Mouse (Mus musculus): Measurements from ENCODE around the gene Xaf1. TPM values are rescaled to one million over a fixed set of nuclear protein-coding genes. Genes with fewer than 3 reads are reported as not detected.

Xaf1 gene
- total RNA-seq, 2 experiments from 2014 or later = 8.9 to 10.7 TPM

DNA sequence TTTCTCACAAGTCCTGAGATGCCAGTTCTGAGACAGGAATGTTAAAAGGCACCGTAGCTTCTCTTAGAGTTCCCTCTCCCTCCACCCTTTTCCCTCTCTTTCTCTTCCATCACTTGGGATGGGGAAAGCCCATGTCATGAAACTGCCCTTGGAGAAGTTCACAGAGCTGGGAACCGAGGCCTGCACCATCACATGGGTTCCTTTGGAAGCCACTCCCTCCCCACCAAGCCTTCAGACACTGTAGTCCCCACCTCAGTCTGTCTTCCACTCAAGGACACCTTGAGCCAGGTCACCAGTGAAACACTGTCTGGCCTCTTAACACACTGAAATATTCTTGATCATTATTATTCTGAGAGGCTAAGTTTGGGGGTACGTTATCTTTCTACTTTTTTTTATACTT, 51.8 kb downstream of the Xaf1 start:
- intact Hi-C loops (cut with DNase I) = loop anchor here (5.0 to 10.0 kb wide), 2 partner anchors 209 to 372 kb away; no protein-coding TSS in a partner anchor
- no peak for DNase-seq

DNA sequence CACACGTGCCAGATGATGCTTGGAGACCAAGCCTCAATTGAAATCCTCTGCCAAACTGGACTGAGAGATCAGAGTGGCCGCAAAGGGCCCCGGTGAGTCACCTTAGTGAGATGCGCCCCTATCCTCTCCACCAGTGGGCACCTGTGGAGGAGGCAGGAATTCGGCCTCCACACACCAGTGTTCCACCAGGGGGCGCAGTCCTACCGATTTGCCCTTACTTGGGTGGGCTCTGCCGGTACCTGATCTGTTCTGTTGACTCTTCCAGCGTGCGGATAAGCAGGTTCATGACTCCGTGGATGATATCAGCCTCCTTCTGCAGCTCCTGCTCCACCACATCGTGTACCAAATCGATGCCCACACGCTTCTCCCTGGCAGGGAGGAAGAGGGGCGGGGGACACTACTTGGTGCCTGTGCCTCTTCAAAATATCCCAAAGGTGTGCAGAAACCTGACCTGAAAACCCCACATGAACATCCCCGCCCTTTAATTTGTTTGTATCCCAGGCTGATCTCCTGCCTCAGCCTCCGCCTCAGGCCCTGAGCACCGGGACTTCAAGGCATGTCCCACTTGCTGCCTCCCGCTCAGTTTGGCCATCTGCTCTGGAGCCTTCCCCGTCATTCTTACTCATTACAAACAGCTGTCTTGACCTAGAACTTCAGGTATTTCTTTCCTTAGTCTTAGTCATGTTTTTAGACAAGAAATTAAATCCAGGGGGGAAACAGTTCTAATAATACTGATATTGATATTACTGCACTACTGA, 53.7 kb downstream of the Xaf1 start:
- intact Hi-C loops (cut with DNase I) = loop anchor here (1.0 to 10.0 kb wide), 3 partner anchors 73 to 370 kb away; no protein-coding TSS in a partner anchor
- peak; percentile 82 to 86 for DNase-seq

DNA sequence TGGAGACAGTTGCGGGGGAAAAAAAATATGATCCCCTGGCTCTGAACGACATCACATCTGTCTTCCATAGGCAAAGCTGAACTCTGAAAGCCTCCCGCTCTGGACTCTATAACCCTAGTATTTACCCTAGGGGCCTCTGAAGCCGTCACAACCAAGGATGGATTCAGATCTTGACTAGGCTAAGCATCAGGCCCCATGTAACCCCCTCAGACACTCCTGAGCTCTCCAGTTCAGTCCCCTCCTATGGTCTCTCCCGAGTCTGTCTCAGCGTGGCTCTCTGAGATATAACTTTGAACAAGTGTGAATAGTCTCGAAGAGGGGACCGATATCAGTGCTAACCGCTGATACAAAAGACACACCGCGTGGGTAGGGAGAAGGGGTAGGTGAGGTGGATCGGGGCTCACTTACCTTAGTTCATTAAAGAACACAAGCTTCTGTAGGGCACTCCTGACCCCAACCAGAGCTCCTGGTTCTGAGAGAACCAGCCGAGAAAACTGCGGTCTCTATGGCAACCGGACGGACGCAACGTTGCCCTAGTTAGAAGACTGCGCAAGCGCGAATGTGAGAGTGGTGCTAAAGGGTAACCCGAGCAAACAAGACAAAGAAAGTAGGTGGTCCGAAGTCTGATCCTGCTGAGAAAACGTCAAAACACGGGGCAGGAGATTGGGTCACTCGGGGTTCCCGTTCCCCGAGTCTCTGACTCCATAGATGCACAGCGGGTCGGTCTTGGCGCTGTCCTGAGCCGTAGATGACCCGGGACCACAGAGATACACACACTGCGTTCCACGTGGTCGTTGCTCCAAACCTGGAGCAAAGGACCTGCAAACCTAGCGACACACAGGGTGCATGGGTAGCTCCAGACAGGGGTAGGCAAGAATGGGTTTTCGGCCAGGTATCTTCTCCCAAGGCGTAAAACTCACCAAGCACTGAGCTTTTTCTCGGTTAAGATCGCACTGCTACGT, 60.2 kb downstream of the Xaf1 start:
- DNase-seq = peak; percentile 43 to 63
- intact Hi-C loops (cut with DNase I) = no loop called here

DNA sequence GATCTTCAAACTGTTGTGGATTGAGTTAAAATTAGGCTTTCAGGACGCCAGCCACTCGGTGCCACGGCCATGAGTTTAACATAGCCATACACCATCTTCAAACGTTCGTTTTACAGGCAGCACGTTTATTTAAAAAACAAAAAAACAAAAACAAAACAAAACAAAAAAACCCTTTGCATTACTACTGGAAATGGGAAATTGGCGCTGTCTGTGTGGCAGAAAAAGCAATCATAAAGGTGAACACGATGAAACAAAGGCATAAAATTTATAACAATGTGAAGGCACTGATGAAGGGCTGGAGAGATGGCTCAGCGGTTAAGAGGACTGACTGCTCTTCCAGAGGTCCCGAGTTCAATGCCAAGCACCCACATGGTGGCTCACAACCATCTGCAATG, 60.9 kb downstream of the Xaf1 start, which contains the start of gene Tekt1:
TSS of gene Tekt1 (minus strand) at position 96 of the 395 bp plus-strand sequence.
- intact Hi-C loops (cut with DNase I) = no loop called here
- DNase-seq = no peak

Other genes starting within 250 kb of the Xaf1 start
- 1 to 10 TPM; 1.3 to 1.6 TPM for gene Pitpnm3, start 165.9 kb upstream of the Xaf1 start, total RNA-seq (2021)
- gene Gm43951, start 94.8 kb upstream of the Xaf1 start, total RNA-seq (2021) = under 1 TPM; 0.41 to 0.74 TPM
- 1 to 10 TPM; 4.7 to 5.2 TPM for gene 4933427D14Rik, start 94.2 kb upstream of the Xaf1 start, total RNA-seq (2021)
- 10 to 100 TPM; 40.3 to 43.6 TPM for gene Txndc17, start 94.1 kb upstream of the Xaf1 start, total RNA-seq (2021)
- gene Med31, start 86.0 kb upstream of the Xaf1 start, total RNA-seq (2021) = 10 to 100 TPM in 1 of 2 experiments, 1 to 10 TPM in 1; 9.1 to 11.9 TPM
- gene Slc13a5, start 34.4 kb upstream of the Xaf1 start, total RNA-seq (2021) = not detected
- not detected for gene Fbxo39, start 12.8 kb downstream of the Xaf1 start, total RNA-seq (2021)
- under 1 TPM in 1 of 2 experiments, not detected in 1; 0.26 TPM for gene Tekt1, start 60.8 kb downstream of the Xaf1 start, total RNA-seq (2021)
- 10 to 100 TPM; 27.1 to 30.5 TPM for gene Smtnl2, start 110.1 kb downstream of the Xaf1 start, total RNA-seq (2021)
- under 1 TPM in 1 of 2 experiments, not detected in 1; 0.39 TPM for gene Ggt6, start 133.9 kb downstream of the Xaf1 start, total RNA-seq (2021)
- 10 to 100 TPM; 38.0 to 38.4 TPM for gene Mybbp1a, start 139.7 kb downstream of the Xaf1 start, total RNA-seq (2021)
- gene Spns2, start 188.3 kb downstream of the Xaf1 start, total RNA-seq (2021) = 10 to 100 TPM; 16.5 to 16.8 TPM
- gene Spns3, start 248.9 kb downstream of the Xaf1 start, total RNA-seq (2021) = under 1 TPM in 1 of 2 experiments, not detected in 1; 0.10 TPM